Mouse (Mus musculus) liver, adult 2 months (tissue): ENCODE data around the gene Zbtb20.

ENCODE experiments used
- CTCF ChIP-seq: fragments of 200-500 bp; IDR thresholded peaks from 2 replicates; pipeline ENCODE4 v1.5.1; 2011; ENCODE audit warnings: low read depth, low read length, control low read depth
- POLR2A ChIP-seq: fragments of 200-500 bp; IDR thresholded peaks from 2 replicates; pipeline ENCODE4 v1.6.1; 2011; ENCODE audit warnings: low read length, control low read depth; ENCODE audit not compliant: insufficient read depth; ENCODE audit errors: extremely low read depth

- no peak for TF ChIP-seq CTCF
- no peak for TF ChIP-seq POLR2A
Observed at GRCm38 (mm10) chr16:43650355-43651080, 774.8 kb downstream of the Zbtb20 start.
